Mouse (Mus musculus): ENCODE results near the gene Ece2. TPM values are rescaled to one million over a fixed set of nuclear protein-coding genes. Genes with fewer than 3 reads are reported as not detected.

Ece2 gene
- total RNA-seq, 2 experiments from 2014 or later, result 28.6 to 33.0 TPM

- intact Hi-C loops (cut with DNase I), result no loop called here
- DNase-seq, result peak; percentile 76
Measured at GRCm38 (mm10) chr16:20677974-20678675, 48.5 kb downstream of the Ece2 start.

- intact Hi-C loops (cut with DNase I), result no loop called here
- no peak for DNase-seq
Measured at GRCm38 (mm10) chr16:20690774-20691173, 61.1 kb downstream of the Ece2 start.

DNA sequence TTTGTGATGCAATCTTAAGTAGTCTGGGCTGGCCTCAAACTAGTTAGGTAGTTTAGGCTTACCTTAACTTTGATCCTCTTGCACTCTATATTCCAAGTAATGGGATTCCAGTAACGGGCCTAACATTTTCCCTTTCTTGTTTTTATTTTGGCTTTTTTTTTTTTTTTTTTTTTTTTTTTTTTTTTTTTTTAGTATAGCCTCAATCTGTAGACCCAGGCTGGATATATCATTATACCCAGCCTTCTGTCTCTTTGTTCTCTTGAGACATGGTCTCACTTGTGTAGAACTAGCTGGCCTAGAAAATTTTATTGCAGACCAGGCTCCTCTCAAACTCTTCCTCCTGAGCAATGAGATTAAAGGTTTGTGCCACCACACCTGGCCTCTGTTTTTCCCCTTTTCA, 62.0 kb downstream of the Ece2 start:
- intact Hi-C loops (cut with DNase I), result no loop called here
- no peak for DNase-seq

DNA sequence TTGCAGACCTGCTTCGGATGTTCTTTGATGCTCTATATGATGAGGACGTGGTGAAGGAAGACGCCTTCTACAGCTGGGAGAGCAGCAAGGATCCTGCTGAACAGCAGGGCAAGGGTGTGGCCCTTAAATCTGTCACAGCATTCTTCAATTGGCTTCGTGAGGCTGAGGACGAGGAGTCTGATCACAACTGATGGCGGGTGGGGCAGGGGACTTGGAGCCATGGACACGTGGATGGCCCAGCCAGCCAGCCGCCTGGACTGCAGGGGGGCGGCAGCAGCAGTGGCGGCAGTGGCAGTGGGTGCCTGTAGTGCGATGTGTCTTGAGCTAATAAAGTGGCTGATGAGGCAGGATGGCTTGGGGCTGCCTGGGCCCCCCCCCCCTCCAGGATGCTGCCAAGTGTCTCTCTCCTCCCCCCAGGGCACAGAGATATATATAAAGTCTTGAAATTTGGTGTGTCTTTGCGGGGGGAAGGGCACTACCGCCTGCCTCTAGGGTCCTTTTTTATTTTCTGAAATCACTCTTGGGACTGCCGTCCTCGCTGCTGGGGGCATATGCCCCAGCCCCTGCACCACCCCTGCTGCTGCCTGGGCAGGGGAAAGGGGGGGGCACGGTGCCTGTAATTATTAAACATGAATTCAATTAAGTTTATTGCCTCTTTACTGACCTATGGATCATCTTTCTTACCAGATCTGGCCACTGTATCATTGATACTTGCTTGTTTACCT, 62.8 kb downstream of the Ece2 start:
- peak; percentile 28 for DNase-seq
- intact Hi-C loops (cut with DNase I), result no loop called here

GRCm38 (mm10) chr16:20693111-20693701, 63.6 kb downstream of the Ece2 start, which contains the start of gene Fam131a:
Fam131a (plus strand) TSS chr16:20693241.
- peak; percentile 97 for DNase-seq
- intact Hi-C loops (cut with DNase I), result no loop called here

DNA sequence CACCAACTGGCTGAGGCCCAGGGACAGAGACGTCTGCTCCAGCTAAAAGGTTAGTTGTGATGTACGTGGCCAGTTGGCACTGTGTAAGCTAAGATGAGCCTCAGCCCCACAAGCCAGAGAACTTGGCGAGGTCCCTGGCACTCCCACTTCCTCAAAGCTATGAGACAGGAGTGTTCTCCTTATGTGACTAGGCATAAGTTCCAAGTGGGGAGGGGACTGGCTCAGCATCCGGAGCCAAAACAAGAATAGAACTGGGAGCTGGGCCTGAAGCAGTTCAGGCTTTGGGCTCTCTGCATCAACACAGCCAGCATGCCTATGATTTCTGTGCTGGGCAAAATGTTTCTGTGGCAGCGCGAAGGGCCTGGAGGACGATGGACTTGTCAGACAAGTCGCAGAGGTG, 65.2 kb downstream of the Ece2 start:
- peak; percentile 47 for DNase-seq
- intact Hi-C loops (cut with DNase I), result no loop called here

- DNase-seq, result peak; percentile 93
- intact Hi-C loops (cut with DNase I), result no loop called here
Measured at GRCm38 (mm10) chr16:20695622-20696323, 66.1 kb downstream of the Ece2 start.

Small RNAs within 50 kb of the gene (microRNA-seq; reads per million reads assigned to microRNA genes)
- 199 reads per million, percentile 58 among the genes with 10 or more reads in this experiment for gene Mir1224

Other genes starting within 250 kb of the Ece2 start
- 100 to 1,000 TPM; 200 to 212 TPM for gene Abcc5, start 203.4 kb upstream of the Ece2 start, total RNA-seq (2021)
- gene Eif2b5, start 131.0 kb upstream of the Ece2 start, total RNA-seq (2021), result 10 to 100 TPM; 66.8 to 67.8 TPM
- 100 to 1,000 TPM; 103 to 108 TPM for gene Dvl3, start 112.8 kb upstream of the Ece2 start, total RNA-seq (2021)
- 100 to 1,000 TPM; 865 to 870 TPM for gene Ap2m1, start 94.3 kb upstream of the Ece2 start, total RNA-seq (2021)
- gene Abcf3, start 81.3 kb upstream of the Ece2 start, total RNA-seq (2021), result 10 to 100 TPM; 74.7 to 94.0 TPM
- gene Vwa5b2, start 40.4 kb upstream of the Ece2 start, total RNA-seq (2021), result 10 to 100 TPM; 47.6 to 59.3 TPM
- gene Eef1akmt4, start 18.2 kb upstream of the Ece2 start, total RNA-seq (2021), result 1 to 10 TPM; 3.4 to 3.9 TPM
- gene Gm49333, start 18.2 kb upstream of the Ece2 start, total RNA-seq (2021), result not detected
- 10 to 100 TPM; 10.9 to 13.9 TPM for gene Alg3, start 18.1 kb upstream of the Ece2 start, total RNA-seq (2021)
- gene Camk2n2, start 8.5 kb upstream of the Ece2 start, total RNA-seq (2021), result 100 to 1,000 TPM; 197 to 204 TPM
- 100 to 1,000 TPM; 262 to 273 TPM for gene Psmd2, start 21.8 kb downstream of the Ece2 start, total RNA-seq (2021)
- gene Eif4g1, start 38.5 kb downstream of the Ece2 start, total RNA-seq (2021), result 100 to 1,000 TPM; 362 to 378 TPM
- gene Fam131a, start 63.4 kb downstream of the Ece2 start, total RNA-seq (2021), result 100 to 1,000 TPM; 101 to 115 TPM
- 10 to 100 TPM; 30.5 to 32.0 TPM for gene Polr2h, start 87.8 kb downstream of the Ece2 start, total RNA-seq (2021)
- gene Clcn2, start 87.9 kb downstream of the Ece2 start, total RNA-seq (2021), result 10 to 100 TPM; 38.8 to 40.3 TPM
- gene Chrd, start 103.3 kb downstream of the Ece2 start, total RNA-seq (2021), result 10 to 100 TPM; 15.4 to 18.6 TPM
- gene Thpo, start 104.7 kb downstream of the Ece2 start, total RNA-seq (2021), result 1 to 10 TPM; 1.2 to 2.3 TPM

Data from left cerebral cortex, postnatal 4 days (tissue).